Mouse (Mus musculus) spleen, adult 12 weeks (tissue): ENCODE data around the gene Heyl.

Experiments used
- DNase-seq: peaks from one replicate; pipeline ENCODE4 v3.0.0; 2022; ENCODE audit warnings: low spot score

Heyl gene

DNA sequence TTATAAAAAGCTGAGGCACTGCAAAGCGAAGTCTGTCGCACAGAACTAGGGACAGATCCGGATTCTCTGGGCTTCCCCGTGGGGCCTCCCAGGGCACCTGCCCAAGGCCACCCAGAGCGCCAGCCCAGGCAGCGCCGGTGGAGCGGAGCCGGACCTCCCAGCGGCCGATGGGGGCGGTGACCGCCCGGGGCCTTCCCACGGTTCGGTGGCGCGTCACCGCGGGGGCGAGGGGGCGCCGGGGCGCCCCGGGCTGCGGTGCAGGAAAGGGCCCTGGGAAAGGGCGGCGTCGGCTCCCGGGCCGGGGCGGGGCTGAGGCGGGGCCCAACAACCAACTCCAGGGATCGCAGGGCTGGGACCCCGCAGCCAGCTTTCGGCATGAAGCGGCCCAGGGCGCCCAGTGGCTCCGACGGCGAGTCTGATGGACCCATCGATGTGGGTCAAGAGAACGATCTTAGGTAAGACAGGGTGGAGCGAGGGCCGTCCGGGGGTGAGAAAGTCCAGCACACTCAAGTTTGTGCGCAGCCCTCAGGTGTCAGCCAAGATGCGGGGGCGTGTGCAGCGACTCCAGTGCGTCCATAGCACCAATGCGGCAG, at the start of gene Heyl:
TSS of gene Heyl (plus strand) at position 65 of the 593 bp plus-strand sequence.
- no peak for DNase-seq

DNA sequence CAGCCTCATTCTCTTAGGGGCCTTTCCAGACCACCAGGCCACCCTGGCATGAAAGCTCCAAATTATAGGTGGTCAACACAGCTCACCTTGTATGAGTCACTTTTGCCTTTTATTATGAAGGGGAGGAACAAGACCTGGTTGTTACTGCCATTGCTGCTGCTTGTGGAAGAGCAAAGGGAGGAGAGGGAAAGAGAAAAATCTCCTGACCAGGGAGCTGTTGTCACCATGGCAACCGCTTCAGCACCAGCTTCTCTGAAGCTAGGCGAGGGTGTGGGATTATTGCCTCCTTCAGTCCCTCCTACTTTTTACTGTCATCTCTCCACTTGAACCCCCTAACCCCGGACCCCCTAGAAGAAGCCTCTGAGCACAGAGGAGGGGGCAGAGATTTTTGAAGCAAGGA, 48.5 kb upstream of the Heyl start:
- DNase-seq, result no peak

GRCm38 (mm10) chr4:123192336-123192735, 41.0 kb upstream of the Heyl start:
- DNase-seq, result no peak

GRCm38 (mm10) chr4:123193791-123194190, 39.6 kb upstream of the Heyl start:
- no peak for DNase-seq

DNA sequence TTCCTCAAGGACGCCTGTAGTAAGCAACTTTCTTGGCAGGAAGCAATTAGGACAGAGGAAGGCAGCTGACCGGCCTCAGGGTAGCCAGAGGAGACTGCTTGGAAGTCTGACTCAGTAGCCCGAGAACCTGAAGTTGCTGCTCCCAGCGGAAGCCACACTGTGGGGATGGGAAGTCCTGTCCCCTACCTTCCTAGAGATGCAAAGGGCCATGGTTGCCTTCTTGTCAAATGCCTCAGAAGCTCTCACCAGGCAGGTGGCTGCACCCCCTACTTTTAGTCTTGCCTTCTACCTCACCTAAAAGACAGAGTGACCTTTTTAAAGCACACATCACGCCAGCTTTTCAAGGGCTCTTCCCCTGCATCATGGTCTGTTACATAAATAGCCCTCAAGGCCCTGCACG, 36.7 kb upstream of the Heyl start:
- DNase-seq, result no peak

DNA sequence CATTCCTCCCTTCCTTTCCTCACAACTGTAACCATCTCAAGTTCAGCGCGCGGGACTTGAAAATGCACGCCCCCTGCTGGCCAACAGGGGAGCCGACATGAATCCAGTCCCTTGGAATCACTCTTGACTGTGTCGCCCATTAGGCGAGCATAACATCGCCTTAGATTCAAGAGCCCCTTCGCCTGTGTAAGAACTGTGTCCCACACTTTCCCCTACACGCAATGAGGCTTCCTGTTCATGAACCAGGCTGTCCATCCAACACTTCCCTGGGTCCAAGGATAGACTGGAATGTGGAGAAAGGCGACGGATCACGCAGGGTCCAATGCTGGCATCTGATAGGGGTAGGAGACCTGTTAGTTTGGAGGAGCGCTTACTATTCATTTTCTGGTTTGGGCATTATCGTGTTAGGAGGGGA, 32.6 kb upstream of the Heyl start:
- DNase-seq, result no peak

DNA sequence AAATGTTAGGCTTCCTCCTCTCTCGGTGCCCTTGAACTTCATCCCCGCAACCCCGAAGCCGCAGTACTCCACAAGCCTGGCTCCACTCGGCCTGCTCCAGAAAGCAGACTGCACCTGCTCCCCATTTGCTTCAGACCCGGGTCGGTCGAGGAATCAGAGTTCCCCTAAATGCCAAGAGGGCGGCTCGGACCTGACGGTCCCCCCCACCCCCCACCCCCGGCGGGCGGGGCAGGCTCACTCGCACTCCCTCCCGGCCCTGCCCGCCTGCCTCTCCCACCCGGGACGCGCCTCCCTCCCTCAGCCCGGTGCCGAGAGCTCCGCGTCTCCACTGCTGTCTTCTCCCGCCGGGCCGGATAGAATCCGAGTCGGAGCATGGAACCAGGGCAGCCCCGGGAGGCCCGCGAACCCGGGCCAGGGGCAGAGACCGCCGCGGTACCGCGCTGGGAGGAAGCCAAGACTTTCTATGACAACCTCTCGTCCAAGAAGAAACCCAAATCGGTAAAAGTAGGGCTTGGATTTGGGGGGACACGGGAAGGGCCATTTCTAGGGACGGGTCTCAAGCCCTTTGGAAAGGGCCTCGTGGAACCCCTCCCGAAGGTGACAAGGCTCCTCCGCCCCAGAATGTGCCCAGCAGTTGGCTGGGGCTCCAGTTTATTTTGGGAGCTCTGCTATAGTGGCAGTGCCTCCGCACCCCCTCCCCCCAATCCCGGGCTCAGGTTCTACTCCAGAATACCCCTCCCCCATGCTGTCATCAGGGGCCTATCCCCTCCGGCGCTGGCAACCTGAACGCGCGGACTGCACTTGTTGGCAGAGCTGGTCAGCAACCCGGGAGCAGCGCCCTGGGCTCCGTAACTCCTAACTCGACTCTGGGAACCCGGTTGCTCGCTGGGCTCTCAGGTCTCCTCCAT, 31.9 kb upstream of the Heyl start, which contains the start of gene Nt5c1a:
TSS of gene Nt5c1a (plus strand) at position 319 of the 908 bp plus-strand sequence.
- no peak for DNase-seq

DNA sequence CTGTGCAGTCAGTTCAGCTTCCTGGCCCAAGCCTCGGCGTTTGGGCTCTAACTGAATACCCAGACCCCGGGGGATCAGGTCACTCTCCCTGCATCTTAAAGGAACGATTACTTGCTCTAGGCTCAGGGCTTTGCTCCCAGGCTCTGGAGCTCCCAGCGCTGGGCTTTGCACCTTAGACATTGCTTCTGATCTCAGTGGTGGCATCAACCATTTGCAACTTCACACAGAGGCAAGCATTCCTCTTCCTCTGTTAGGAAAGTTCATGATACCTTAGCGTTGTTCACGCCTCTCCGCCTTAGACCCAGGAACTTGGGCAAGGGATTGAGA, 31.3 kb upstream of the Heyl start:
- no peak for DNase-seq

- DNase-seq, result no peak
These were observed 26.0 kb upstream of the Heyl start for GRCm38 (mm10) chr4:123207337-123207736.

DNA sequence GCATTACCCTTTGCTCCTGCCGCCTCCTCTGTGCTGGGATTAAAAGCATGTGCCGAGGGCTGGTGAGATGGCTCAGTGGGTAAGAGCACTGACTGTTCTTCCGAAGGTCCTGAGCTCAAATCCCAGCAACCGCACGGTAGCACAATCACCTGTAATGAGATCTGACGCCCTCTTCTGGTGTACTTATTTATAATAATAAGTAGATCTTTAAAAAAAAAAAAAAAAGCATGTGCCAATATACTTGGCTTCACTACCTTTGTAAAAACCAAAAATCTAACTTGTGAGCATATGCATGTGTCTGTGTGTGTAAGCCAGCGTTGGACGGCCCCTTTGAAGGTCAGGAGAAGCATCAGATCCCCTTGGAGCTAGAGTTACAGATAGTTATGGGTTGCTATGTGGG, 22.4 kb upstream of the Heyl start:
- no peak for DNase-seq

GRCm38 (mm10) chr4:123211453-123211852, 21.9 kb upstream of the Heyl start:
- DNase-seq, result no peak

DNA sequence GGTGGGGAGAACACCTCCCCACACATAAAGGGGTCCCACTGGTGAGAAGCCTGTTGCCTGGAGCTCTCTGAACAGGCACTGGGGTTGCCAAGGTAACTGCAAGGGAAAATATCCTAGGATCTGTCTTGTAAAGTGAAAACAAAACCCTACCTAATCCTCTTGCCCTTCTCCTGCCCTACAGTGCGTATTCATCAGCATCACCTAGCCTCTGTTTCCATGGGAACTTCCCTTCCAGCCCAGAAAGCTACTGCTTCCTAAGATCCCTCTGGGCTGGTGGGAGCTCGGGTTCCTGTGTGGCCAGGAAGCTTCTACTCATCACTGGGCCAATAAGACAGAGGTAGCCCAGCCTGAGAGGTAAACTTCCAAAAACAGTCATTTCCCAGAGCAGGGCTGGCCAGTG, 21.0 kb upstream of the Heyl start:
- no peak for DNase-seq

DNA sequence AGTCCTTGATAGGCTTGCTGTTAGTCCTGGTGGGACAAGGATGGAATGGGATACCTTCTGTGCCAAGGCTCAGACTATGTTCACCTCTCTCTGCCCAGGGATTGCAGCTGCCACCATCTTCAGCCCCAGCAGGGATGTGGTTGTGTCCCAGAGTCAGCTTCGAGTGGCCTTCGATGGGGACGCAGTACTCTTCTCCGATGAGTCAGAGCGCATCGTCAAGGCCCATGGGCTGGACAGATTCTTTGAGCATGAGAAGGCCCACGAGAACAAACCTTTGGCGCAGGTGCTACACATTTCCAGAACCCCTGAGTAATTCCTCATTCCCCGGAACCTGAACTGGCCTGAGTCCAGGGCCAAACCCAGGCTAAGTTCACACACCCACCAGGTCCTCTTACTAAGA, 19.4 kb upstream of the Heyl start:
- no peak for DNase-seq

GRCm38 (mm10) chr4:123215367-123215766, 18.0 kb upstream of the Heyl start:
- DNase-seq, result no peak

- DNase-seq, result no peak
These were observed 16.6 kb upstream of the Heyl start for GRCm38 (mm10) chr4:123216782-123217181.

GRCm38 (mm10) chr4:123219720-123220357, 13.5 kb upstream of the Heyl start:
- DNase-seq, result peak; percentile 31

GRCm38 (mm10) chr4:123220637-123221036, 12.7 kb upstream of the Heyl start:
- DNase-seq, result no peak

GRCm38 (mm10) chr4:123223309-123223708, 10.0 kb upstream of the Heyl start:
- DNase-seq, result no peak

DNA sequence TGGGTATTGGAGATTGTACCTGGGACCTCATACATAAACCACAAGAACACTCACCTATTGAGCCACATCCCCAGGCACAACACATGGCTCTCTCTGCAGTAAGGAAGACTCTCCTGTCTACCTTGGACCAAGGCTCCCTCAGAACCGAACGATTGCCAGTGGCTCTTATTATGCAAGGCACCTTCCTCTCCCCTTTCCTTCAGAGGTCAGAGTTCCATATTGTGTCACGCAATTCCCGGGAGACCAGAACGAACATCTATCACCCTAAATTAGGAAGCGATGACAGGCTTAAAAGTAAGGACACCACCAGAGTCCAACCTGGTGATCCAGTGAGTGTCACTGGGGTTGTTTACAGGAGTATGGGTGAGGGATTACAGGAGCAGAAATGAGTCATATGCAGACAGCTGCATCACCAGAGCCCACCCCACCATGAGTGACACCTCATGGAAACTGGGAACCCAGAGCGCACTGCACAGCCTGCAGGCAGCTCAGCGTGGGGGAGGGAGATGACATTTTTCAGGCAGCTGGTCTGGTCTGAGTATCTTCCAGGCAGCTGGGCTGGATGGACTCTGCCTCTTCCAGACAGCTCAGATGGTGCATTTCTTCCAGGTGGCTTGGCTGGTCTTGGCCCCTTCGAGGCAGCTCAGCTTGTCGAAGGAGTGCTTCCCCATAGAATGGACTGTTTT, 7.5 kb upstream of the Heyl start:
- DNase-seq, result no peak

- DNase-seq, result no peak
These were observed 5.6 kb upstream of the Heyl start for GRCm38 (mm10) chr4:123227707-123228106.

GRCm38 (mm10) chr4:123228270-123228669, 5.1 kb upstream of the Heyl start:
- DNase-seq, result no peak

DNA sequence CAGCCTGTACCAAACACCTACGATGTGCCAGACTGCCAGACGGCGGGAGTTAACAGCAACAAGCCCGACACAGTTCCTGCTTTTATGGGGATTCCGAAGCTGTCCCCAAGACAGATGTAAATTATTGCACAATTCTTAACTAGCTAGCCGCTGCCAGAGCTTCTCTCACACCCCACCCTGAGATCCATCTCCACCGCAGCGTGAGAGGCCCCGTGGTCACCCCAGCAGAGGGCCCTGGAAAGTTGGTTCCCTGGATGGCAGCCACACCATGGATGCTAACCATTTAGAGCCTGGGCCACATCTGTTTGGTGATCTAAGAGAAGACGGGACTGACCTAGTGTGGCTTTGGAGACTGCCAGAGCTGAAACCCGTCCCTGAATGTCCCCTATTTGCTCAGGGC, 4.2 kb upstream of the Heyl start:
- DNase-seq, result no peak

GRCm38 (mm10) chr4:123232841-123233240, 515 bp upstream of the Heyl start:
- no peak for DNase-seq
